Mouse (Mus musculus) kidney, adult 11 months (tissue): Measurements from ENCODE around the gene Lim2.

ENCODE experiments used
- DNase-seq: peaks from one replicate; pipeline ENCODE4 v3.0.0; 2022

Lim2 gene

DNA sequence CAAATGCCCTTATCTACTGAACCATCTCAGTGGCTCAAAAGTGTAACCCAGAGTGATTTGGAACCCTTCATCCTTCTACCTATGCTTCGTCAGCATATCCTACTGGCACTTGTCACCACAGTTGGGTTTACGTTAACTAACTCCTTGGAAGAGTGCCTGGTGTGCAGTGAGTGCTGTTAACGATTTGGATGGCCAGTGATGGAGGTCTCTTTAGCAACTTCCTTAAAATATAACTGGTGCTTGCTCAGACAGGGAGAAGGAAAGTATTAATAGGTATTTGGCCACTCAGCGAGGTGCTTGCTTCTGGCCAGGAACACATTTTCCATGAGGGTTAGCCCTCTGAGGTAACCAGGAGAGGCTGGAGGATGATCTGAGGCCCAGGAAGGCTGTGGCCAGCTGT is 20.3 kb downstream of the Lim2 start:
- peak; percentile 88 for DNase-seq

DNA sequence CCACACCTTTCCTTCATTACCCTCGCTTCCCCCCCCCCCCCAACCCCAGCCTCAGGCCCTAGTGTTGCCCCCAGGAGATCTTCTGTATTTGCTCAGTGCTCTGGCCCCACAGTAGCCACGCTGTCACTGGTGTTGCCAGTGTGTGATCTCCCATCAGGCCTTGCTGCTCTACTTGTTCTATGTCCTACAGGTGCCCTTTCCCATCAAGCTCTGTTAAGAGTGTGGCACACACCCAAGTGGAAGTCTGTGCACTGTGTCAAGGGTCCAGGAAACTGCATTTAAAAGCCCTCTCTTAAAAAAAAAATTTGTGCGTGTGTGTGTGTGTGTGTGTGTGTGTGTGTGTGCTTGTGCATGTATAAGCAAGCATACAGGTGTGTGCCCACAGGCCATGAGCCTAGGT is 20.8 kb downstream of the Lim2 start:
- peak; percentile 74 for DNase-seq

DNA sequence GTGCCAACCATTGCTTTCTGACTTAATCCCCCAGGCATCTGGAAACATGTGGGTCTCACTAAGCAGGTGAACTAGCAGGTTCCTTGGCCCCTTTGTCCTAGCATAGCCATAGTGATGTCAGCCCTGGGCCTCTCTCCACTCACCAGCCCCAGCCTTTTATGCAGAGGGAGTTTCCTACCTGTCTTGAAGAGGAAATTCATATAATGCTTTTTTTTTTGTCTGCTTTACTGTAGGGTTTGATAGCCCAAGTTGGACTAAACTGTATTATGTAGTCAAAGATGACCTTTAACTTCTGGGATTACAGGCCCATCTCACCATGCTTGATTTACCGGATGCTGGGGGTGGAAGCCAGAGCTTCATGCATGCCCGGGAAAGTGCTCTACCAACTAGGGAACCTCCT is 22.3 kb downstream of the Lim2 start:
- DNase-seq, result no peak

- DNase-seq, result no peak
Measured at GRCm38 (mm10) chr7:43451726-43452125, 24.3 kb downstream of the Lim2 start.

DNA sequence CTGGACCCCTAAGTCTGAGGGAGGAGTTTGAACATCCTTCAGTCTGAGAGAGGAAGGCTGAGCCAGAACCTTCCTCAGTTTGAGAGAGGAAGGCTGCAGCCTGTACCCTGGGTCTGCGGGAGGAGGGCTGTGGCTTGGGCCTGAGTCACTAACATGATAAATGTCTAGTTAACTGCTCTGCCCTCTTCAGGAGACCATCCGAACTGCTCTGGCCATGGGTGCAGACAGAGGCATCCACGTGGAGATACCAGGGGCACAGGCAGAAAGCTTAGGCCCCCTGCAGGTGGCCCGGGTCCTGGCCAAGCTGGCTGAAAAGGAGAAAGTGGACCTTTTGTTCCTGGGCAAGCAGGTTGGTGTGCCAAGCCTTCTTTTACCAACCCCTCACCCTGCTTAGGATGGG is 25.1 kb downstream of the Lim2 start:
- no peak for DNase-seq

GRCm38 (mm10) chr7:43453599-43454355 is 26.3 kb downstream of the Lim2 start:
- peak; percentile 90 for DNase-seq

DNA sequence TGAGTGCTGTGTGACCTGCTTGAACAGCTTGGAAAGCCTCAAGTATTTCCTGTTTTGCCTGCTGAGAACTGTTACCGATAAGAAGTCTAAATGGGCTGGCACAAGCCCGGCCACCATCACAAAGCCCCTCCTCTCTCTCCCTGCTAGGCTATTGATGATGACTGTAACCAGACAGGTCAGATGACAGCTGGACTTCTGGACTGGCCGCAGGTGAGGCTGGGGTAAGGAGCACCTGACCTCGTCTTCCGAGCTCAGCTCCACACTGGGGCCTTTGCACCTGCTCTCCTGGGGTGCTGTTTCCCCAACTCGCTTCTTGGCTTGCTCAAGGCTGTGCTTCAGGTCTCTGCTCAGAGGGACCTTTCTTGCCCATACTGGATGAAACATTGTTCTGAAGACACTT is 26.9 kb downstream of the Lim2 start:
- DNase-seq, result peak; percentile 59

GRCm38 (mm10) chr7:43462851-43463250 is 35.4 kb downstream of the Lim2 start, which contains the start of gene Vsig10l:
Gene Vsig10l, plus strand, starts transcription at chr7:43463151.
- no peak for DNase-seq

GRCm38 (mm10) chr7:43463976-43464375 is 36.5 kb downstream of the Lim2 start:
- DNase-seq, result peak; percentile 54

- no peak for DNase-seq
Measured at GRCm38 (mm10) chr7:43464864-43465343, 37.4 kb downstream of the Lim2 start.

DNA sequence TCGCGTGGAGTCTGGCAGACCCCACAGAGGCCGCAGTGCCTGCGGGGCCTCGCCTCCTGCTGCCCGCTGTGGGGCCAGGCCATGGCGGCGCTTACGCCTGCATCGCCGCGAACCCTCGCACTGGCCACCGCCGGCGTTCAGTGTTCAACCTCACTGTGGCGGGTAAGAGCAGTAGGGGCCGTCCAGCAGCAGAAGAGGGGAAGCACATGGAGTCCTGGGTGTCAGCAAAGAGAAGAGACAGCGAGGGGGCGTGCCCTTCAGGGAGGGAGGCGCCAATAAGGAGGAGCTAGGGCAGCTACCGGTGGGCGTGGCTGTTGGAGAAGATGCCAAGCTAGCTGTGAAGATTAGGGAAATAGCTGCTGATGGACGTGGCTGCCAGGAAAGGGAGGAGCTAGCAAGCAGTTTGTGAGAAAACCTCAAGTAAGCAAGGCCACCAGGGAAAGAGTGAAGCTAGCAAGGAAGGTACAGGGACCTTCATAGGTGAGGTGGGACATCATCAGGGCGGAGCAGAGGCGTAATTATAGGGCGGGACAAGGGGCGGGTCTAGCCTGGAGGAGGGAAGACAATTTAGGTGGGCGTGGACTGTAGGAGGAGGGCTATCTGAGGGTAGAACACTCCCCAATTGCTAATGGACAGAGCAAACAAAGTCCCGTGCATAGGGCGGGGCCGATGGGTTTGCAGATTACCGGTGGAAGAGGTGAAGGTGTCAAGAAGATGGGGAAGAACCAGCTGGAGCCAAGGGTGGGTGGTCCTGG is 38.1 kb downstream of the Lim2 start:
- DNase-seq, result peak; percentile 95

DNA sequence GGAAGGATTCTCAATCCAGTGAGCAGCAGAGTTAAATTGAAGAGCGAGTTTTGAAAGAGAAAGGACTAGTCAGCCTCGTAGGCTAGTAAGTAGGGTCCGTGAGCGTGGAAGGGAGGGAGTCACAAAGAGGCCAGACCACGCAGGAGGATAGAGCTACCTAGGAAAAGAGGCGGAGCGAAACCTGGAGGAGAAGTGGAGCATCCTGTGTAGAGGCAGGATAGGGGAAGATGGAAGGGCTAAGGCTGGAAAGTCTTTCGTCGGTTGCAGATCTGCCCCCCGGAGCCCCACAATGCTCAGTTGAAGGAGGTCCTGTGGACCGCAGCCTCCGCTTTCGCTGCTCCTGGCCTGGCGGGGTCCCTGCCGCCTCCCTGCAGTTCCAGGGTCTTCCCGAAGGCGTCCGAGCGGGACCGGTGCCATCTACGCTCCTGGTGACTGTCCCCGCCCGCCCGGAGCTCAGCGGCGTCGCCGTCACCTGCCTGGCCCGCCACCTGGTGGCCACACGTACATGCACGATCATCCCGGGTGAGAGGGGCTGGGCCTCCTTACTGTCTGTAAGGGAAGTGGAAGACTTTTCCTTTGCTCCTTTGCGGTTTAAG is 38.7 kb downstream of the Lim2 start:
- DNase-seq, result peak; percentile 68

DNA sequence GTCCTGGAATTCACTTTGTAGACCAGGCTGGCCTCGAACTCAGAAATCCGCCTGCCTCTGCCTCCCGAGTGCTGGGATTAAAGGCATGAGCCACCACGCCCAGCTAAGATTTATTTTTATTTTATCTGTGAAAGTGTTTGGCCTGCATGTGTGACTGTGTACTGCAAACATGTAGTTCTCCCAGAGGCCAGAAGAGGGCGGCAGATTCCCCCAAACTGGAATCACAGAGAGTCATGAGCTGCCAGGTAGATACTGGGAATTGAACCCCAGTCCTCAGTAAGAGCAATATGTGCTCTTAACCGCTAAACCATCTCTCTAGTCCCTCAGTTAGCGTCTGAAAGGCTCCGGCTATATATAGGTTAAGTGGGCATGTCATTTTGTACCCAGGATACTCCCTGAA is 42.9 kb downstream of the Lim2 start:
- DNase-seq, result no peak

DNA sequence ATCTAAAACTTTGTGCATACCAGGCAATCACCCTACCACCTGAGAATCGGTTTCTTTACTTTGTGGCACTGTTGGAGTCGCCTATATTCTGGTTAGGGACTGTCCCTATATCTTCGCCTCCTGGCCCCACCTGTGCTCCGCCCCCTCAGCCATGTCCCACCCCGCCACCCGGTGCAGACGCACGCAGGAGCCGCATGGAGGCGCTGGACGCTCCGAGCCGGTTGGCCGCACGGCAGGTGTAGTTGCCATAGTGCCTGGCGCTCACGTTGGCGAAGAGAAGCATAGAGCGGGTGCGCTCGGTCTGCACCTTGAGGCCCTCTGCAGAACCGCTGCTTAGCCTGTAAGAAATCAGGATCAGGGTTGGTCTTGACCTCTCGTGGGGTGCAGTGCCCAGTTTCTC is 48.2 kb downstream of the Lim2 start:
- DNase-seq, result no peak

DNA sequence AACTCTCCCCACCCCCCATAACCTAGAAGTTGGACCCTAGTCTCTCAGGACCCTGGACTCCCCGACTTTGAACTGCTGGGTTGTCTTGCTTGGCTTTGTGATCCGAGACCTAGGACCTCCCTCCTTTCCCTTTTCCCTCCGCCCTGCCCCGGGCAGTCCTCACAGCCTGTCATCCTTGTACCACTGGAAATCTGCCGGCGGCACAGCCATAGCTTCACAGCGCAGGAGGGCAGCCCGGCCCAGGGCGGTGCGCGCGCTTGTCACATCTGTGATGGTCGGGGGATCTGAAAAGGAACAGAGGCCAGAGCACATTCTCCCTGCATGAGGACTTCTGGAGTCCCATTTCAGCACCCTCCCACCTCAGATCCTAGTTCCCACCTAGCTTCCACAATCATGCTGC is 48.9 kb downstream of the Lim2 start:
- DNase-seq, result no peak

DNA sequence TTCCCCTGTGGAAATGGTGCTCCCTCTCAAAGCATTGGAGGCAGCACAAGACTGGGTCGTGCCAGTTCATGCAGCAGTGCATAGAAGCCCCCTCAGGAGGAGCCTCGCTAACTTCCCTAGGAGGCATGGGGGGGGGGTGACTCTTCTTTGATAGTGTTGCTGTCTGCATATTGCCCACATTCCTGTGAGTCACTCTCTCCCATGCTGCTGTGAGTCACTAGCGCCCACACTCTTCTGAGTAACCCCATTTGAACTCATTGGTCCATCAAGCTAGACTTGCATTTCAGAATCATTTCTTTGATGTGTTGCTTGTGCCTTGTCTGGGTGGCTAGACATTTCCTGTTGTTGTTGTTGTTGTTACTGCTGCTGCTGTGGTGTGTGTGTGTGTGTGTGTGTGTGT is 53.7 kb downstream of the Lim2 start:
- DNase-seq, result no peak

GRCm38 (mm10) chr7:43482090-43482716 is 54.7 kb downstream of the Lim2 start:
- peak; percentile 23 for DNase-seq

- DNase-seq, result no peak
Measured at GRCm38 (mm10) chr7:43483236-43483635, 55.8 kb downstream of the Lim2 start.
